Mouse (Mus musculus) small intestine, adult 10 weeks (tissue): ENCODE results near the gene Ccdc103. TPM values are rescaled to one million over a fixed set of nuclear protein-coding genes. Genes with fewer than 3 reads are reported as not detected.

Experiments
- polyA plus RNA-seq: library from polyadenylated mRNA; stranded (reverse); fragments of 350-450 nt; fragmentation: Illumina TruSeq; extraction: RNeasy Lipid Tissue Mini Kit (QIAGEN cat#74804); gene quantifications from one replicate; pipeline ENCODE4 v1.2.3, GENCODE M21; 2014; ENCODE audit warnings: low replicate concordance

Ccdc103 gene
- polyA plus RNA-seq: not detected

DNA sequence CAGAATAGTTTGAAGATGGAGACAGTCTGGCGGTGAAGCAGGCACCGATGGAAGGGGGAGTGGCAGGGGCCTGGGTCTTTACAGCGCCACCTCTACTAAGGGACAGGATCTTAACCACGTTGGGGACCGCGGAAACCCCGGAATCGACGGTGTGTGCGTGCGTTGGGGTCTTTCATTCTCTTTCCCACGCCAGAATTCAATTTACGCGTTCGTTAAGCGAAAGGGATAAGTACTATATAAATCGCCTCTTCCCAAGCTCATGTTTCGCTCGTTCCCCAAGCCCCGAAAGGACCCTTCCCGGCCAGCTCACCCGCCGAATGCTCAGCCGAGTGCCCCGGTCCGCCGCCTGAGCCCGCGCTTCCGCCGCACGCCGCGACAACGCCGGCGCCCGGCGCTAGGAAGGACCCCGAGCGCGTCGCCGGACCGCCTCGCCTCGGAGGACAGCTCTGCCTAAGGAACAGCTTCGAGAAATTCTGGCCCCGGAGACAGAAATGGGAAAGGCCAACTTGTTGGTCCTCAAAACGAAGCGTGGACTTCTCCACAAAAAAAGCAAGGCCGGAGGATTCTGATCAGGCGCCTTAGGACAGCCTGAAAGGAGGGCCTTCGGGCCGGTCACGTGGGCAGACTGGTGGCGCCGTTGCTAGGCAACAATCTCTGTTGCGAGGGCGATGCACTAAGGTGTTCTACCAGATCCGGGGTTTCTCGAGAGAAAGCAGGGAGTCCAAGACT is at the start of gene Ccdc103, which contains the start of gene Eftud2:
Ccdc103 (plus strand) TSS at position 620 of the 729 bp plus-strand sequence.
Eftud2 (minus strand) TSS at position 401 of the 729 bp plus-strand sequence.

DNA sequence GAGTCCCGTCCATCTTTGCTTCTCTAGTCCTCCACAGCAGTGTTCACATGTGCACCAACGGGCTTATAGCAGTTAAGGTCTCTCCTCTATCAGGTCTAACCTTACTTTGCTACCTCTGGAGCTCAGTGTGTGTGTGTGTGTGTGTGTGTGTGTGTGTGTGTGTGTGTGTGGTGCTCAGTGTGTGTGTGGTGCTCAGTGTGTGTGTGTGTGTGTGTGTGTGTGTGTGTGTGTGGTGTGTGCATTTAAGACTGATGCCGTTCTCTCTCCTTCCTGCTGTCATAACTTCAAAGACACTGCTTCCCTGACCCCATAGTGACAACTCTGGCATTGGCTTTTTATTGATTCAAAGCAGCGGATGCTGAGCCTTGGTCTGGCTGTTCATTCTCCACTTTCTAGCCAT is 45.5 kb upstream of the Ccdc103 start, which contains the start of gene Higd1b:
Higd1b (plus strand) TSS at position 301 of the 400 bp plus-strand sequence.

GRCm38 (mm10) chr11:102884616-102885219 is 3.7 kb downstream of the Ccdc103 start, which contains the start of gene Fam187a:
Gene Fam187a, plus strand, starts transcription at chr11:102885169.

GRCm38 (mm10) chr11:102900763-102901162 is 19.8 kb downstream of the Ccdc103 start, which contains the start of gene Gfap:
Gene Gfap, minus strand, starts transcription at chr11:102900912.

GRCm38 (mm10) chr11:102924557-102925350 is 43.8 kb downstream of the Ccdc103 start, which contains the start of gene Kif18b:
Gene Kif18b, minus strand, starts transcription at chr11:102925124.

Other genes starting within 250 kb of the Ccdc103 start
- not detected for gene Meioc, start 217.5 kb upstream of the Ccdc103 start, polyA plus RNA-seq
- 28.0 TPM for gene Ccdc43, start 183.4 kb upstream of the Ccdc103 start, polyA plus RNA-seq
- 0.07 TPM for gene Adam11, start 119.8 kb upstream of the Ccdc103 start, polyA plus RNA-seq
- 6.4 TPM for gene Gjc1, start 61.5 kb upstream of the Ccdc103 start, polyA plus RNA-seq
- not detected for gene Higd1b, start 45.4 kb upstream of the Ccdc103 start, polyA plus RNA-seq
- 19.1 TPM for gene Eftud2, start 219 bp upstream of the Ccdc103 start, polyA plus RNA-seq
- gene Fam187a, start 4.0 kb downstream of the Ccdc103 start, polyA plus RNA-seq: not detected
- not detected for gene Gfap, start 19.7 kb downstream of the Ccdc103 start, polyA plus RNA-seq
- gene Kif18b, start 43.9 kb downstream of the Ccdc103 start, polyA plus RNA-seq: 0.67 TPM
- not detected for gene C1ql1, start 65.5 kb downstream of the Ccdc103 start, polyA plus RNA-seq
- 7.2 TPM for gene Nmt1, start 147.0 kb downstream of the Ccdc103 start, polyA plus RNA-seq
- gene Dcakd, start 147.1 kb downstream of the Ccdc103 start, polyA plus RNA-seq: 3.3 TPM
- gene Plcd3, start 220.5 kb downstream of the Ccdc103 start, polyA plus RNA-seq: not detected
- gene Acbd4, start 220.5 kb downstream of the Ccdc103 start, polyA plus RNA-seq: 7.1 TPM
- gene Hexim1, start 235.0 kb downstream of the Ccdc103 start, polyA plus RNA-seq: 34.2 TPM